Mouse (Mus musculus): ENCODE data around the gene Exoc6. TPM values are rescaled to one million over a fixed set of nuclear protein-coding genes. Genes with fewer than 3 reads are reported as not detected.
A peak's percentile ranks its signal among the peaks of the same experiment; 100 is the strongest.

Exoc6 gene
- total and polyA plus RNA-seq, 2 experiments: 6.4 to 21.8 TPM

- no peak for DNase-seq (ENCODE audit: extremely low read depth, low read depth, low spot score)
- no peak for TF ChIP-seq POLR2A (IDR thresholded peaks at IDR 0.05; ENCODE audit: extremely low read depth, insufficient read depth, low read length)
- no peak for TF ChIP-seq CTCF (IDR thresholded peaks at IDR 0.05; ENCODE audit: low read depth, low read length)
- Histone ChIP-seq H3K4me3 (ENCODE audit: insufficient read depth, low read depth, low read length) (no peak overlapping the region), H3K79me2 (ENCODE audit: control insufficient read depth, insufficient read depth, low read length) (no peaks in the 10 kb centered on the region), H3K36me3 (ENCODE audit: control insufficient read depth, insufficient read depth, low read length) (no peaks in the 10 kb centered on the region), H3K27me3 (ENCODE audit: control insufficient read depth, insufficient read depth, low read length) (no peaks in the 10 kb centered on the region), H3K9ac (ENCODE audit: low read depth, low read length) (no peak overlapping the region), H3K27ac (replicated peaks; ENCODE audit: insufficient read depth, low read depth, low read length) (no peak overlapping the region), H3K4me1 (ENCODE audit: control insufficient read depth, insufficient read depth, low read length) (peaks cover 4% of the 10 kb centered on the region; the same call in 1 of the 2 replicates)
- 69% methylated on average over 7 of the region's 7 CpGs for WGBS
Measured at GRCm38 (mm10) chr19:37540201-37540600, 10.0 kb upstream of the Exoc6 start.

- H3K79me2 ChIP-seq (ENCODE audit: control insufficient read depth, insufficient read depth, low read length): no peaks in the 10 kb centered on the region
- no peak overlapping the region; the same call in 1 of the 2 replicates for H3K27ac ChIP-seq (replicated peaks; ENCODE audit: insufficient read depth, low read depth, low read length)
- H3K36me3 ChIP-seq (ENCODE audit: control insufficient read depth, insufficient read depth, low read length): no peaks in the 10 kb centered on the region
- TF ChIP-seq CTCF (IDR thresholded peaks at IDR 0.05; ENCODE audit: low read depth, low read length) (peak; percentile 49; the same call in 1 of the 2 replicates), POLR2A (IDR thresholded peaks at IDR 0.05; ENCODE audit: extremely low read depth, insufficient read depth, low read length) (no peak)
- no peak overlapping the region for H3K4me3 ChIP-seq (ENCODE audit: insufficient read depth, low read depth, low read length)
- 60% methylated on average over 13 of the region's 13 CpGs for WGBS
- no peaks in the 10 kb centered on the region for H3K27me3 ChIP-seq (ENCODE audit: control insufficient read depth, insufficient read depth, low read length)
- DNase-seq (ENCODE audit: extremely low read depth, low read depth, low spot score): no peak
- H3K4me1 ChIP-seq (ENCODE audit: control insufficient read depth, insufficient read depth, low read length): peaks cover 2% of the 10 kb centered on the region; the same call in 1 of the 2 replicates
- H3K9ac ChIP-seq (ENCODE audit: low read depth, low read length): no peak overlapping the region
Measured at GRCm38 (mm10) chr19:37543537-37544326, 6.5 kb upstream of the Exoc6 start.

GRCm38 (mm10) chr19:37544476-37544875, 5.7 kb upstream of the Exoc6 start:
- H3K79me2 ChIP-seq (ENCODE audit: control insufficient read depth, insufficient read depth, low read length): no peaks in the 10 kb centered on the region
- TF ChIP-seq POLR2A (IDR thresholded peaks at IDR 0.05; ENCODE audit: extremely low read depth, insufficient read depth, low read length) (no peak), CTCF (IDR thresholded peaks at IDR 0.05; ENCODE audit: low read depth, low read length) (no peak)
- 96% methylated on average over 9 of the region's 9 CpGs for WGBS
- no peaks in the 10 kb centered on the region for H3K36me3 ChIP-seq (ENCODE audit: control insufficient read depth, insufficient read depth, low read length)
- no peak for DNase-seq (ENCODE audit: extremely low read depth, low read depth, low spot score)
- H3K4me3 ChIP-seq (ENCODE audit: insufficient read depth, low read depth, low read length): no peak overlapping the region
- H3K27me3 ChIP-seq (ENCODE audit: control insufficient read depth, insufficient read depth, low read length): no peaks in the 10 kb centered on the region
- no peak overlapping the region for H3K9ac ChIP-seq (ENCODE audit: low read depth, low read length)
- H3K27ac ChIP-seq (replicated peaks; ENCODE audit: insufficient read depth, low read depth, low read length): no peak overlapping the region
- H3K4me1 ChIP-seq (ENCODE audit: control insufficient read depth, insufficient read depth, low read length): peaks cover 2% of the 10 kb centered on the region; the same call in 1 of the 2 replicates

- 33% methylated on average over 3 of the region's 3 CpGs for whole genome bisulfite sequencing
- H3K27ac ChIP-seq (replicated peaks; ENCODE audit: insufficient read depth, low read depth, low read length): no peak overlapping the region
- peaks cover 2% of the 10 kb centered on the region; the same call in 1 of the 2 replicates for H3K4me1 ChIP-seq (ENCODE audit: control insufficient read depth, insufficient read depth, low read length)
- no peak overlapping the region for H3K9ac ChIP-seq (ENCODE audit: low read depth, low read length)
- no peak overlapping the region for H3K4me3 ChIP-seq (ENCODE audit: insufficient read depth, low read depth, low read length)
- H3K79me2 ChIP-seq (ENCODE audit: control insufficient read depth, insufficient read depth, low read length): no peaks in the 10 kb centered on the region
- DNase-seq (ENCODE audit: extremely low read depth, low read depth, low spot score): peak; percentile 77
- TF ChIP-seq POLR2A (IDR thresholded peaks at IDR 0.05; ENCODE audit: extremely low read depth, insufficient read depth, low read length): no peak
- no peak for TF ChIP-seq CTCF (IDR thresholded peaks at IDR 0.05; ENCODE audit: low read depth, low read length)
- H3K27me3 ChIP-seq (ENCODE audit: control insufficient read depth, insufficient read depth, low read length): no peaks in the 10 kb centered on the region
- H3K36me3 ChIP-seq (ENCODE audit: control insufficient read depth, insufficient read depth, low read length): no peaks in the 10 kb centered on the region
Measured at GRCm38 (mm10) chr19:37545231-37545630, 5.0 kb upstream of the Exoc6 start.

DNA sequence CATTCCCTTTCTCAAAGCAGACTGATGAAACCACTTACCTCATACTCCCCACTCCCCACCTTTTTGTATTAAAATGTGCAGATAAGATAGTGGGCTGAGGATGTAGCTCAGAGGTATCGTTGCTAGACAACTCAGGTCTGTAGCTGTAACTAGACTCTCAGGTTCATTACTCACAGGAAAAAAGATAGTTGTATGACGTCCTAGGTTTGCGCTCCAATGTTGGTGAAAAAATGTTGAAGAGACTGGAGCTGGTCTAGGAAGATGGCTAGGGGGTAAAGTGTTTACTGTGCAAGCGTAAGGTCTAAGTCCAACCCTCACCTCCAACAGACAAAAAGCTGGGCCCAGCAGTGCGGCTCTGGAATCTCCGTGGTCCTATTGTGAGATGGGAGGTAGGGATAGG, 4.5 kb upstream of the Exoc6 start:
- Histone ChIP-seq H3K9ac (ENCODE audit: low read depth, low read length) (no peak overlapping the region), H3K79me2 (ENCODE audit: control insufficient read depth, insufficient read depth, low read length) (no peaks in the 10 kb centered on the region), H3K36me3 (ENCODE audit: control insufficient read depth, insufficient read depth, low read length) (no peaks in the 10 kb centered on the region), H3K27ac (replicated peaks; ENCODE audit: insufficient read depth, low read depth, low read length) (no peak overlapping the region), H3K4me3 (ENCODE audit: insufficient read depth, low read depth, low read length) (no peak overlapping the region), H3K27me3 (ENCODE audit: control insufficient read depth, insufficient read depth, low read length) (no peaks in the 10 kb centered on the region), H3K4me1 (ENCODE audit: control insufficient read depth, insufficient read depth, low read length) (peaks cover 2% of the 10 kb centered on the region; the same call in 1 of the 2 replicates)
- WGBS: 67% methylated on average over 6 of the region's 6 CpGs
- DNase-seq (ENCODE audit: extremely low read depth, low read depth, low spot score): no peak
- TF ChIP-seq POLR2A (IDR thresholded peaks at IDR 0.05; ENCODE audit: extremely low read depth, insufficient read depth, low read length) (no peak), CTCF (IDR thresholded peaks at IDR 0.05; ENCODE audit: low read depth, low read length) (no peak)

- 81% methylated on average over 4 of the region's 4 CpGs for WGBS
- H3K79me2 ChIP-seq (ENCODE audit: control insufficient read depth, insufficient read depth, low read length): no peaks in the 10 kb centered on the region
- H3K27ac ChIP-seq (replicated peaks; ENCODE audit: insufficient read depth, low read depth, low read length): no peak overlapping the region
Measured at GRCm38 (mm10) chr19:37546776-37547175, 3.4 kb upstream of the Exoc6 start.

More at GRCm38 (mm10) chr19:37546776-37547175, 3.4 kb upstream of the Exoc6 start:
- no peak for DNase-seq (ENCODE audit: extremely low read depth, low read depth, low spot score)
- no peak for TF ChIP-seq POLR2A (IDR thresholded peaks at IDR 0.05; ENCODE audit: extremely low read depth, insufficient read depth, low read length)
- no peak for TF ChIP-seq CTCF (IDR thresholded peaks at IDR 0.05; ENCODE audit: low read depth, low read length)
- Histone ChIP-seq H3K4me1 (ENCODE audit: control insufficient read depth, insufficient read depth, low read length) (peaks cover 2% of the 10 kb centered on the region; the same call in 1 of the 2 replicates), H3K4me3 (ENCODE audit: insufficient read depth, low read depth, low read length) (no peak overlapping the region), H3K27me3 (ENCODE audit: control insufficient read depth, insufficient read depth, low read length) (no peaks in the 10 kb centered on the region), H3K9ac (ENCODE audit: low read depth, low read length) (no peak overlapping the region), H3K36me3 (ENCODE audit: control insufficient read depth, insufficient read depth, low read length) (no peaks in the 10 kb centered on the region)
